Mouse (Mus musculus): ENCODE measurements around the gene Ldb3.

DNA sequence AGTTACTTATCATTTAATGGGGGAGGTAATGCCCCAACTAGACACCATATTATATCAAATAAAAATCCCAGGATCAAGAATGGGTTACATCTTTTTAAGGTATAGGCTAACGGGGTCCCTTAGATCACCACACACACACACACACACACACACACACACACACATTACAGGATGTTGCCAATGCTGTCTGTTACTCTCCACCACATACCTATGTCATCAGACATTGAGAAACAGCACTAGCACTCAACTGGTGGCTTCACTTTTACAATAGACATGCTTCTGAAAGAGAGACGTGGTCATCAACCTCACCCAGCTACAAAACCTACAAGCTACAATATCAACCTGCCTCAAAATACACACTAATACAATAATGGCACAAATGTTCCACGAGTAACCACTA is 94.8 kb downstream of the Ldb3 start:
- no peak for TF ChIP-seq CTCF (IDR thresholded peaks at IDR 0.05; ENCODE audit: control insufficient read depth, insufficient read depth, low read length)
- TF ChIP-seq POLR2A (IDR thresholded peaks at IDR 0.05; ENCODE audit: borderline replicate concordance, control insufficient read depth, low read depth, low read length), result no peak

Measured in bone marrow, adult 2 months (tissue).